Mouse (Mus musculus) intestine, embryonic 15.5 days (tissue): ENCODE data around the gene Eci2. TPM values are rescaled to one million over a fixed set of nuclear protein-coding genes. Genes with fewer than 3 reads are reported as not detected.
"Not testable (repeated sequence)": the region's sequence is repeated elsewhere in the genome, so short reads cannot be mapped to it uniquely, and the experiment has no call there.

Experiments used
- ATAC-seq: fragments of 200-750 bp; cut with Nextera tagmentation; 2 replicates; pipeline ENCODE4 v1.8.0; 2017; ENCODE audit warnings: moderate TSS enrichment, moderate library complexity
- H3K27ac ChIP-seq: fragments of 300-500 bp; sonication (generic); 2 replicates; pipeline ENCODE4 v1.5.1; 2015; ENCODE audit warnings: mild to moderate bottlenecking, inconsistent platforms
- H3K27me3 ChIP-seq: fragments of 300-500 bp; sonication (generic); replicated peaks from 2 replicates; pipeline ENCODE4 v1.6.1; 2015; ENCODE audit warnings: inconsistent platforms
- H3K36me3 ChIP-seq: fragments of 300-500 bp; sonication (generic); 2 replicates; pipeline ENCODE4 v1.6.1; 2015; ENCODE audit warnings: inconsistent platforms
- H3K4me1 ChIP-seq: fragments of 300-500 bp; sonication (generic); replicated peaks from 2 replicates; pipeline ENCODE4 v1.6.1; 2015; ENCODE audit warnings: inconsistent platforms
- H3K4me2 ChIP-seq: fragments of 300-500 bp; sonication (generic); replicated peaks from 2 replicates; pipeline ENCODE4 v1.6.1; 2015; ENCODE audit warnings: mild to moderate bottlenecking, inconsistent platforms
- H3K4me3 ChIP-seq: fragments of 300-500 bp; sonication (generic); replicated peaks from 2 replicates; pipeline ENCODE4 v1.5.1; 2015; ENCODE audit warnings: inconsistent platforms
- H3K9ac ChIP-seq: fragments of 300-500 bp; sonication (generic); 2 replicates; pipeline ENCODE4 v1.6.1; 2015; ENCODE audit warnings: inconsistent platforms
- H3K9me3 ChIP-seq: fragments of 300-500 bp; sonication (generic); 2 replicates; pipeline ENCODE4 v1.6.1; 2016; ENCODE audit warnings: inconsistent platforms
- WGBS: fragments of 180-500 bp; shearing (Covaris S2); methylation state at CpG from one replicate; pipeline ENCODE4 v1.1.7; 2015; 5-methylcytosine and 5-hydroxymethylcytosine counted together
- polyA plus RNA-seq: library from polyadenylated mRNA; unstranded; fragments of >200 nt; fragmentation: Nextera tagmentation; extraction: Ambion mirVana; gene quantifications from 2 replicates; pipeline ENCODE4 v1.2.1, GENCODE M21; 2015

The Eci2 gene
- polyA plus RNA-seq, 1 experiment from 2014 or later, result 147 TPM

DNA sequence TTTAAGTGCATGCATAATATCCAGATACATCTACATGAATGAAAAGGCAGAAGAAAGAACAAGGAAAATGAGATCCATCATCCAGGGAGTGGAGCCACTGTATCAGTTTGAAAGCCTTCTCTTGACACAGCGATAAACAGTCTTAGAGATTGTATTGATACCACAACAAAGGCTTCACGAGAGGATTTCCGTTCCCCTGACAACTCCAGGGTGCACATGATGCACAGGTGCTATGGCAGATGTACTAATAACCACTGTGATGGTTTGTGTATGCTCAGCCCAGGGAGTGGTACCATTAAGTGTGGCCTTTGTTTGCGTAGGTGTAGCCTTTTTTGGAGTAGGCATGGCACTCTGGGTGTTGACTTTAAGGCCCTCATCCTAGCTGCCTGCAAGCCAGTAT is 70.0 kb downstream of the Eci2 start:
- 77% methylated on average over 4 of the region's 4 CpGs for WGBS
- Histone ChIP-seq H3K9ac (no peak overlapping the region), H3K4me2 (no peak overlapping the region), H3K4me1 (no peaks in the 10 kb centered on the region), H3K9me3 (no peaks in the 10 kb centered on the region), H3K27me3 (no peaks in the 10 kb centered on the region), H3K4me3 (no peak overlapping the region), H3K36me3 (no peaks in the 10 kb centered on the region), H3K27ac (no peak overlapping the region)
- ATAC-seq, result no peak

GRCm38 (mm10) chr13:34951437-34951836 is 75.5 kb downstream of the Eci2 start:
- H3K27me3 ChIP-seq, H3K9me3 ChIP-seq, ATAC-seq, H3K27ac ChIP-seq, H3K36me3 ChIP-seq, H3K4me3 ChIP-seq, H3K9ac ChIP-seq, H3K4me2 ChIP-seq, H3K4me1 ChIP-seq: not testable (repeated sequence)
- WGBS, result 86% methylated on average over 2 of the region's 2 CpGs

DNA sequence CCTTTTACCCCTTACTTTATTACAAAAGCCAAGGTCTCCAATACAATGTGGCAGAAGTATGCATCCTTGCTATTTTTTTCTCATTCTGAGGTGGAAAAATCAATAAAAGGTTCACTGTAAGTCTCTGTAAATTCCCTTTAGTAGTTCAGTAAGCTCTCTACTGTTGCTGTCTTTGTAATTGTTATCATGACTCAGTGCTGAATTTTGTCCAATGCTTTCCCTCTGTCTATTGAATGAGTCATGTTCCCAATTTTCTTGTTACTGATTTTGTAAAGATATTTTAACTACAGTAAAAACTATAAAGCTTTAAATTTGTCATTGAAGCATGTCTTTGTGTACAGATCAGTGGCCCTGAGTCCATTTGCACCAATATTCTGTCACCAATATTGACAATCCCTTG is 84.5 kb downstream of the Eci2 start:
- H3K4me1 ChIP-seq, result no peaks in the 10 kb centered on the region
- no peaks in the 10 kb centered on the region for H3K36me3 ChIP-seq
- no peak overlapping the region for H3K4me2 ChIP-seq
- no peak overlapping the region for H3K9ac ChIP-seq
- no peak for ATAC-seq
- no peak overlapping the region for H3K27ac ChIP-seq
- H3K4me3 ChIP-seq, result no peak overlapping the region
- H3K27me3 ChIP-seq, result no peaks in the 10 kb centered on the region
- H3K9me3 ChIP-seq, result no peaks in the 10 kb centered on the region

GRCm38 (mm10) chr13:34934931-34935644 is 91.8 kb downstream of the Eci2 start:
- H3K4me2 ChIP-seq, result no peak overlapping the region
- H3K4me1 ChIP-seq, result no peaks in the 10 kb centered on the region
- no peaks in the 10 kb centered on the region for H3K27me3 ChIP-seq
- 67% methylated on average over 10 of the region's 10 CpGs for WGBS
- ATAC-seq, result no peak
- no peaks in the 10 kb centered on the region for H3K9me3 ChIP-seq
- H3K27ac ChIP-seq, result no peak overlapping the region
- H3K36me3 ChIP-seq, result no peaks in the 10 kb centered on the region
- H3K9ac ChIP-seq, result no peak overlapping the region
- no peak overlapping the region for H3K4me3 ChIP-seq

Other genes starting within 250 kb of the Eci2 start
- 58.9 and 75.6 TPM in 2 replicates for gene Prpf4b, start 151.8 kb downstream of the Eci2 start, polyA plus RNA-seq
- gene Fam217a, start 102.8 kb downstream of the Eci2 start, polyA plus RNA-seq, result 0.62 and 0.89 TPM in 2 replicates
- gene 4933417A18Rik, start 102.7 kb downstream of the Eci2 start, polyA plus RNA-seq, result not detected in 2 replicates
- gene Eci3, start 63.3 kb downstream of the Eci2 start, polyA plus RNA-seq, result 2.8 and 2.9 TPM in 2 replicates